Mouse (Mus musculus): ENCODE data around the gene Crebrf.

Crebrf gene

DNA sequence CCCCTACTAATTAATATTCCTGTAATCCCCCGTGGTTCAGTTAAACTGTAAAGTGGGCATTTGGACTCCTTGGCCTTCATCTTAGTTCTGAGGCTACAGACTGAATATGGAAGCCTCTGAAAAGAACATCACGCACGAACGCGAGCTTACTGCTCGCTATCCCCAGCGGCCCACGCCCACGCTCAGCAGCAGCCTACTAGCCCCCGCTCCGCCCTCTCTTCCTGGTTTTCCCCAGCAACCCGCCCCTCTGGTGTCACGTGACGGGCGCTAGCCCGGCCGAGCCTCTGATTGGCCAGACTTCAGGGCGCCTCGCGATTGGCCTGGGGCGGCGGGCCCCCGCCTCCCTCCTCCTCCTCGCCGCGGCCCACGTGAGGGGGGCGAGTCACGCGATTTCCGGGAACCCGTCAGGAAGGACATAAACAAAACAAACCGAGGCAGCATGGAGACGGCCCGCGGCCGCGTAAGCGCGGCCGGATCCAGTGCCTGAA is at the start of gene Crebrf:
Gene Crebrf (plus strand): TSS at position 380 of the 488 bp plus-strand sequence.
- DNase-seq (ENCODE audit: low spot score in 2 of 2): peak; percentile 98

DNA sequence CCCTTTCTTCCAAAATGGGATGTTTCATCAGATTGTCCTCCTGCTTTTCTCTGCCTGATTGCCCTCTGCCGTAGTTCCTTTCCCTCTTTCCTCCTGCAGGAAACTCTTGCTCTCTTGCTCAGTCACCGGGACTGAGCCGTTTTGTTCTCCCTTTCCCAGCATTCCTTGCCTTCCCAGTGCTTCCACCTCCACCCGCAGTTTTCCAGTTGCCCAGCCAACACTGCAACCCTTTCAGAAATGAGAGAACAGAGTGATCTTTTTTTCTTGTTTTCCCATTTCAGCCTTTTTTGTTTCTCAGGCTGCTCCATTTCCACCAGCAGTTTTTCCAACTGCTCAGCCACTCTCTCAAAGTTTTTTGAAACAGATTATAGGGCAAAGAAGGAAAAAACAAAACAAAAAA is 44.2 kb upstream of the Crebrf start:
- no peak for DNase-seq (ENCODE audit: low spot score in 2 of 2)

- DNase-seq (ENCODE audit: low spot score in 2 of 2): no peak
Measured at GRCm38 (mm10) chr17:26675845-26676244, 39.6 kb upstream of the Crebrf start.

DNA sequence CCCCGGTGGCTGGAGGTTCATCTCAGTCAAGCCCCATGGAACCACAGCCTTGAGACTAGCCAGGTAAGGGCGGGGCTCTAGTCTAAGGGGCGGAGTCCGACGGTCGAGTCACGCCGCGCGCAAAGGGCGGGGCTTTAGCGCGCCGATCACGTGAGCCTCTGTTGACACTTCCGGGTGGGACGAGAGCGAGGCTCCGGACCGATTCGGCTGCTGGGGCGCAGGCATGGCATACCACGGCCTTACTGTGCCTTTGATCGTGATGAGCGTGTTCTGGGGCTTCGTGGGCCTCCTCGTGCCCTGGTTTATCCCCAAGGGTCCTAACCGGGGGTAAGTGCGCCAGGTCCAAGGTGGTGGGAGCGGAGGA is 39.2 kb upstream of the Crebrf start:
- DNase-seq (ENCODE audit: low spot score in 2 of 2): peak; percentile 91 to 92

GRCm38 (mm10) chr17:26676616-26677376 is 38.7 kb upstream of the Crebrf start:
- DNase-seq (ENCODE audit: low spot score in 2 of 2): peak in 1 of 2 experiments; percentile 60

DNA sequence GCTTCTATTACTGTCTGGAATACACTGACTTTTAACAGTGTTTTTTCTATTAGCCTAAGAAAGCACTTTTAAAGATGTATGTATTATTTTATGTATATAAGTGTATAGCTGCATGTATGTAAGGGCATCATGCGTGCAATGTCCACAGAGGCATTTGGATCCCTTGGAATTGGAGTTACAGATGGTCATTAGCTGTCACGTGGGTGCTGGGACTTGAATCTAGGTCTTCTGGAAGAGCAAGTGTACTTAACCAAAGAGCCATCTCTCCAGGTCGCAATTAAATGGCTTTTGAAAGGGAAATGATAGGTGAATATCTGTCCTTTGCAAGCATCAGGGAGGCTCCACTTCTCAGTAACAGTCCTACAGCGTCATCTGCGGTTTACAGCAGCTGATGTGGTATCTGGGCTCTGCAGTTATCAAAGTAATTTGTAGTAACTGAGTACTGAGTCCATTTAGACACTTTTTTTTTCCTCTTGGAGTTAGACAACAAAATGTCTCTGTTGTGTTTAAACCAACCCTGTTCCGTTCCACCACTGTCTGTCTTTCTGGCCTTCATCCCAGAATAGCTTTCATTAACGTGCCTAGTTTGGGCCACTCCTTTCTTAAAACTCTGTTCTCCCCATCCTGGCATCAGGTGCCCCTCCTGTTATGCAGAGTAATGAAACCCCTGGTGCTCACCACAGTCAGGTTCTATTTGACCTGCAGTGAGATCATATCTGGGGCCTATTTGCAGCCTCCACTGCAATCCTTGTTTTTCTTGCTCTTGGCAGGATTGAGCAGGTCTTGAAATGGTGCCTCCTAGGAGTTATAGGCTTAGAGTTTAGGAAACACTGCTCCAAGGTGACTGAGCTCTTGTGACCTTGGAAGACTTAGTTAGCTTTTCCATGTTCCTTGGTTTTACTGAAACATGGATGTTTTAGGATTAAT is 37.5 kb upstream of the Crebrf start:
- no peak for DNase-seq (ENCODE audit: low spot score in 2 of 2)

- DNase-seq (ENCODE audit: low spot score in 2 of 2): no peak
Measured at GRCm38 (mm10) chr17:26681276-26681675, 34.2 kb upstream of the Crebrf start.

GRCm38 (mm10) chr17:26686334-26687000 is 29.0 kb upstream of the Crebrf start:
- no peak for DNase-seq (ENCODE audit: low spot score in 2 of 2)

- no peak for DNase-seq (ENCODE audit: low spot score in 2 of 2)
Measured at GRCm38 (mm10) chr17:26688795-26689735, 26.4 kb upstream of the Crebrf start.

GRCm38 (mm10) chr17:26689810-26690209 is 25.6 kb upstream of the Crebrf start:
- no peak for DNase-seq (ENCODE audit: low spot score in 2 of 2)

- DNase-seq (ENCODE audit: low spot score in 2 of 2): no peak
Measured at GRCm38 (mm10) chr17:26690236-26690635, 25.2 kb upstream of the Crebrf start.

- DNase-seq (ENCODE audit: low spot score in 2 of 2): no peak
Measured at GRCm38 (mm10) chr17:26691110-26691509, 24.3 kb upstream of the Crebrf start.

GRCm38 (mm10) chr17:26693424-26693823 is 22.0 kb upstream of the Crebrf start:
- DNase-seq (ENCODE audit: low spot score in 2 of 2): peak in 1 of 2 experiments; percentile 70

- DNase-seq (ENCODE audit: low spot score in 2 of 2): peak in 1 of 2 experiments; percentile 44
Measured at GRCm38 (mm10) chr17:26694171-26694570, 21.3 kb upstream of the Crebrf start.

- no peak for DNase-seq (ENCODE audit: low spot score in 2 of 2)
Measured at GRCm38 (mm10) chr17:26695193-26695592, 20.3 kb upstream of the Crebrf start.

- no peak for DNase-seq (ENCODE audit: low spot score in 2 of 2)
Measured at GRCm38 (mm10) chr17:26698846-26699245, 16.6 kb upstream of the Crebrf start.

- no peak for DNase-seq (ENCODE audit: low spot score in 2 of 2)
Measured at GRCm38 (mm10) chr17:26699819-26700616, 15.4 kb upstream of the Crebrf start.

DNA sequence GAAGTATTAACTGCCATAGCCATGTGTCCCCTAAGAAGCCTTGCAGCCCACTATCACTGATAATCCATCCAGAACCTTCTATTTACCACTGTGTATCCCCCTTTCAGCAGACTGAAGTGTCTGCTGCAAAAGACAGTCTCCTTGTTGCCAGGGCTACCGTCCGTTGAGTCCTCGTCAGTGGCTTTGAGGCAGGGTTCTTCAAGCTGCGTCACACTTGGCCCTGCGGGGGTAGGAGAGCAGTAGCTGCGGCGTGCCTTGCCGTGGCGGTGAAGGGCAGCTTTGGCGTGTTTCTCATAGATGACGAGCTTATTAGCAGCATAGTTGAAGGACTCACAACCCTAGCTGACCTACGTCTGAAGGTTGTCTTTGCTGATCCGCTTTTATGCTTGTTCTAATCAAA is 13.9 kb upstream of the Crebrf start:
- DNase-seq (ENCODE audit: low spot score in 2 of 2): no peak

- DNase-seq (ENCODE audit: low spot score in 2 of 2): no peak
Measured at GRCm38 (mm10) chr17:26702621-26703020, 12.8 kb upstream of the Crebrf start.

- DNase-seq (ENCODE audit: low spot score in 2 of 2): no peak
Measured at GRCm38 (mm10) chr17:26703671-26704070, 11.8 kb upstream of the Crebrf start.

All from right cerebral cortex, adult 2 months (tissue).